7 mouse cellular contexts compared by ENCODE assay signal in the genomic region with DNA sequence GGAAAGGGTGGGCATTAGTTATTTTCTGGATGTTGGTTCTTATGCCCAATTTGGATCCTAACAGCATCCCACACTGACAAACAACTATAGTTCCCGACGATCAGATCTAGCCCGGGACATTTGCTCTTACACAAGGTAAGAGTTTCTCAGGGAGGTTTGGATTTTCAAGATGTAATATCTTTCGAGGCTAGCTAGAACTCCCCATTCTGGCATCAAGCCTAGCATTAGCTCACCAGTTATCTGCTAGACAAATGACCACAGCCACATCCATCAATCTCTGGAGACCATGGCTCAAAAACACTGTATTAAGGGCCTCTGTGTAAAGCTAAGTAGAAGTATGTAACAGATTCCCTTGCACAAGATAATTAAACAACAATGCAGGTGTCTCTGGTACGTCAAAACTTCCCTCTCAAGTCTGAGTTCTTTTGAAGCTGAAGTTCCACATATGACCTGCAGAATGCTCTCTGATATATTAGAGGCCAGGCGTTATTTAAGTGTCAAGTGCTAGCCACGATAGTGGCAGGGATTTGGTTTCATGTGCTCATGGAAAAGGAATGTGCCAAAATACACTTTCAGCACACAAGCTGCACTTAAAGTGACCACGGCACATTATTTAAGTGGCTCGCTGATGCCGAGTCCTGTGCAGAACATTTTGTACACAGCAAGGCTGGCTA. TPM values are rescaled to one million over a fixed set of nuclear protein-coding genes. Genes with fewer than 3 reads are reported as not detected.
DNase-seq lines count a peak whose midpoint lies in the region; ATAC-seq and TF ChIP-seq lines count a peak whose summit lies in the region.

No protein-coding gene starts in this region.

- no peak for ATAC-seq in granulocyte monocyte progenitor cell, adult 5-6 weeks (replicated peaks; ENCODE audit: poor library complexity, severe bottlenecking)
- no peak for ATAC-seq in hindbrain, postnatal 0 days

- WGBS in kidney, adult 2 months, result 41% methylated on average over 10 of the region's 10 CpGs
- 74% methylated on average over 10 of the region's 10 CpGs for WGBS in hindbrain, postnatal 0 days

- H3K27ac ChIP-seq in kidney, adult 2 months (ENCODE audit: insufficient read depth, low read depth, low read length), result no peak overlapping the region; the same call in 1 of the 2 replicates
- no peak overlapping the region for H3K27ac ChIP-seq in hindbrain, postnatal 0 days

- no peak overlapping the region for H3K4me2 ChIP-seq in hindbrain, postnatal 0 days (ENCODE audit: low read depth, low read length)

- H3K4me3 ChIP-seq in kidney, adult 2 months (ENCODE audit: insufficient read depth, low read depth, low read length), result no peak overlapping the region
- no peak overlapping the region for H3K4me3 ChIP-seq in hindbrain, postnatal 0 days (ENCODE audit: low read length)

- H3K4me1 ChIP-seq in kidney, adult 2 months (ENCODE audit: control insufficient read depth, insufficient read depth, low read length), result peaks cover 11% of the 10 kb centered on the region; the same call in 1 of the 2 replicates
- no peaks in the 10 kb centered on the region for H3K4me1 ChIP-seq in hindbrain, postnatal 0 days (ENCODE audit: insufficient read depth, low read length)

- TF ChIP-seq POLR2A in kidney, adult 2 months (IDR thresholded peaks at IDR 0.05; ENCODE audit: low read depth, low read length), result no peak

- no peaks in the 10 kb centered on the region for H3K9me3 ChIP-seq in hindbrain, postnatal 0 days (ENCODE audit: low read length)

- H3K36me3 ChIP-seq in kidney, adult 2 months (ENCODE audit: control insufficient read depth, insufficient read depth, low read length), result no peaks in the 10 kb centered on the region
- H3K36me3 ChIP-seq in hindbrain, postnatal 0 days (ENCODE audit: insufficient read depth, low read length), result no peaks in the 10 kb centered on the region

- no peak overlapping the region for H3K9ac ChIP-seq in hindbrain, postnatal 0 days (replicated peaks; ENCODE audit: low read length)

- no peak for TF ChIP-seq CTCF in kidney, adult 2 months (conservative IDR thresholded peaks at IDR 0.05; ENCODE audit: insufficient read depth, insufficient read length, low read depth, low read length)
- no peak for TF ChIP-seq CTCF in hindbrain, postnatal 0 days (IDR thresholded peaks at IDR 0.05; ENCODE audit: low read depth)

- H3K27me3 ChIP-seq in kidney, adult 2 months (replicated peaks; ENCODE audit: control insufficient read depth, insufficient read depth, low read length), result no peaks in the 10 kb centered on the region
- no peaks in the 10 kb centered on the region for H3K27me3 ChIP-seq in hindbrain, postnatal 0 days (ENCODE audit: insufficient read depth, low read length)

- DNase-seq in embryo, embryonic 9.5 days (ENCODE audit: extremely low spot score), result peak; percentile 12
- peak; percentile 95 for DNase-seq in heart, adult 11 months
- peak; percentile 51 for DNase-seq in kidney, adult 2 months
- DNase-seq in lung, postnatal 25 days (ENCODE audit: low spot score), result peak; percentile 85
- no peak for DNase-seq in ovary, postnatal 10 days (ENCODE audit: low spot score)
- DNase-seq in hindbrain, postnatal 0 days (ENCODE audit: low spot score), result no peak

RNA-seq across cellular contexts. Expression of a gene that starts 51.8 kb away (rescaled TPM):
- 2.6 and 2.7 TPM in 2 replicates for polyA plus RNA-seq in kidney, adult 2 months (2012; rRNA removed)
- total RNA-seq in granulocyte monocyte progenitor cell, adult 5-6 weeks (2014; fragmentation: Nextera tagmentation), result not detected in 2 replicates
- not detected in 2 replicates for total RNA-seq in granulocyte monocyte progenitor cell, adult 5-6 weeks (2017)
- total RNA-seq in hindbrain, postnatal 0 days (2014; rRNA removed), result 3.5 and 3.6 TPM in 2 replicates
- 2.5 and 3.1 TPM in 2 replicates for polyA plus RNA-seq in hindbrain, postnatal 0 days (2015; fragmentation: Nextera tagmentation; extraction: Ambion mirVana)

Comparison
In these comparisons a context has a peak if more than half of its experiments do, and no peak if none do; other contexts are left out.
1. DNase-seq: peak in embryo, embryonic 9.5 days (single experiment), heart, adult 11 months (single experiment), kidney, adult 2 months (single experiment) and lung, postnatal 25 days (single experiment); none in ovary, postnatal 10 days (single experiment) and hindbrain, postnatal 0 days (single experiment).